Mouse (Mus musculus): Measurements from ENCODE around the gene Prrx2. TPM values are rescaled to one million over a fixed set of nuclear protein-coding genes. Genes with fewer than 3 reads are reported as not detected.
"Not testable (repeated sequence)": the region's sequence is repeated elsewhere in the genome, so short reads cannot be mapped to it uniquely, and the experiment has no call there.

Gene Prrx2
- polyA plus RNA-seq, 1 experiment from 2014 or later, result not detected

DNA sequence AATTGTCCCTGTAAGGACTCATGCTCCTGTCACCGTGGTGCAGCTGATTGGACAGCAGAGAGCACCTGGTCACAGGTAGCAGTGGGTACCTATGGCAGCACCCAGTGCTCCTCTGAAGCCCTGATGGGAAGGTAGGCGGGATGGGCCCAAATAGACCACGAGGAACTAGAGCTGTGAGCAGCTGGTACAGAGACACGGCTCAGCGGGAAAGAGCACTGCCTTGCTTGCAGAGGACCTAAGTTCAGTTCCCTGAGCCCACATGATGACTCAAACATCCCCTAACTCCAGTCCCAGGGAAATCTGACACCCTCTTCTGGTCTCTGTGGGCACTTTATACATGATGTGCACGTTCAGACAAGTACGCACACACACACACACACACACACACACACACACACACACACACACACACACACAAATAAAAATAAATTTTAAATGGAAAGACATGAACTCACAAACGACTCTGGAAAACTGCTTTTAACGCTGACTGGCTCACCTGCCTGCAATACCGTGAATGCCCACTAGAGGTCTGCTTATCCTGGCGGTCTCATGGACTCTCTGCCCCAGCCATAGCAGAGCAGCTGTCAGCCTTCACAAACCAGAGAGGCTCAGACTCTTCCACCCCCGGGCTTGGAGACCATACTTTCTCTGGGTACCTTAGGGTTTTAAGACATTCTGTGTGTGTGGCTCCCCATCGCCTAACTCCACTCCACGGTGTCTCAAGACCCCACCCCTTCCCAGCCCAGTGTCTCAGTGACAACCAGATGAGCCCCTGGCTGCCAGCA is 93.3 kb downstream of the Prrx2 start:
- H3K4me2 ChIP-seq, result peak overlapping the region; percentile 63
- H3K9ac ChIP-seq, result no peak overlapping the region
- peaks cover 30% of the 10 kb centered on the region for H3K4me1 ChIP-seq (replicated peaks)
- no peaks in the 10 kb centered on the region for H3K9me3 ChIP-seq (replicated peaks)
- H3K36me3 ChIP-seq (replicated peaks), result no peaks in the 10 kb centered on the region
- peak; percentile 60; the same call in 1 of the 2 replicates for ATAC-seq (ENCODE audit: insufficient read depth)
- WGBS (ENCODE audit: insufficient replicate concordance), result 20% methylated on average over 14 of the region's 14 CpGs
- H3K27ac ChIP-seq (replicated peaks), result peak overlapping the region; percentile 66
- H3K4me3 ChIP-seq (replicated peaks), result 0 out of 2 replicates have a peak overlapping the region, but pooled peaks have one; percentile 44
- H3K27me3 ChIP-seq, result 0 out of 2 replicates have a peak, but pooled peaks cover 4% of the 10 kb centered on the region

DNA sequence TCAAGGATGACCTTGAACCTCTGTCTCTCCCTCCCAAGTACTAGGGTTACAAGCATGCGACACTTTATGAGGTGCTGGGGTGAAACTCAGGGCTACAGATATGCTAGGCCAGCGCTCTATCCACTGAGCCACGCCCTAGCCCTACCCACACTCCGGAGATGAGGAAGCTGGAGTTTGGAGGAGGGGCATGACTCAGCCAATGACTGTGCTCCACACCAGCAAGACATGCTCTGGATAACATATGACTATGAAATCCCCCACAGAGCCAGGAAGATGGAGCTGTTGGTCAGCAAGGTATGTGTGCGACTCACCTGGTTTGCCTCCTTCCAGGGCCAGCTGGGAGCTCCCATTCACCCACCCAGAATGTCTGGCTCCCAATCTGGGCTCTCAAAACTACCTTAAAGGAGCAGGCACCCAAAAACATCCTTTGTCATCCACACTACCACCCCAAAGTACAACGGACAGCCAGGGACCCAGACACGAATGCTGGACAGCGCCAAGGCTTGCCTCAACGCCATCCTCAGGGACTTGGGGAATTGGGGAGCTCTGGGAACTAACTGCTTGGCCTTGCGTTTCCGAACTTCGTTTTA is 94.2 kb downstream of the Prrx2 start:
- H3K27ac ChIP-seq (replicated peaks), result peak overlapping the region; percentile 66
- peak; percentile 88 for ATAC-seq (ENCODE audit: insufficient read depth)
- no peaks in the 10 kb centered on the region for H3K36me3 ChIP-seq (replicated peaks)
- peak overlapping the region; percentile 63 for H3K4me2 ChIP-seq
- peaks cover 30% of the 10 kb centered on the region for H3K4me1 ChIP-seq (replicated peaks)
- 16% methylated on average over 12 of the region's 12 CpGs for WGBS (ENCODE audit: insufficient replicate concordance)
- peak overlapping the region; percentile 29; the same call in 1 of the 2 replicates for H3K9ac ChIP-seq
- peak overlapping the region; percentile 44 for H3K4me3 ChIP-seq (replicated peaks)
- no peaks in the 10 kb centered on the region for H3K9me3 ChIP-seq (replicated peaks)
- H3K27me3 ChIP-seq, result 0 out of 2 replicates have a peak, but pooled peaks cover 4% of the 10 kb centered on the region

DNA sequence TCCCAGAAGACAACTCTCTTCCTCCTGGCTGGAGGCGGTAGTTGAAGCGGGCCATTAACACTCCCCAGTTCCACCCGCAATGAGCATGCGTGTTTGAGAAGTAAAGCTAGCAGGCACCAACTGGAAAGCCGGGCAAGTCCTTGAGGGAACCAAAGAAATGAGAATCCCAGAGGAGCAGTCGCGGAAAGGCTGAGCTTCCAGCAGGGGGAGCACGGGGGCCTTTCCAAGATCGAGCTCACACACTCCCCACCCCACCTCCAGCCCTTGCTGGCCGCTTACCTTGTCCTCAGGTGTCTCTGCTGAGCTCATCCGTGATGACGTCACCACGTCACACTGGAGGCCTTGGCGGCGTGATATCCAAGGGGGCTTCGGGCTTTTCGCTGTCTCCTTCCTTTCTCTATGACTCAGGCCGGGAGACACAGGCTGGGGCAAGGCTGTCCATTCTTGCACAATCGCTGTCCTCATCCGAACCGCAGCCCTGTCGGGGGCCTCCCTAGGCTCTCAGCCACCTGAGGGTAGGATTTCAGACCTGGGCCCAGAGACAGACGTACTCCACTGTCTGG is 94.8 kb downstream of the Prrx2 start, which contains the start of gene Ptges:
Ptges (minus strand) TSS at position 381 of the 563 bp plus-strand sequence.
- 0 out of 2 replicates have a peak, but pooled peaks cover 4% of the 10 kb centered on the region for H3K27me3 ChIP-seq
- H3K4me3 ChIP-seq (replicated peaks), result peak within 1 kb of the TSS; percentile 44
- peaks cover 30% of the 10 kb centered on the region for H3K4me1 ChIP-seq (replicated peaks)
- peak within 1 kb of the TSS; percentile 66 for H3K27ac ChIP-seq (replicated peaks)
- ATAC-seq (ENCODE audit: insufficient read depth), result peak; percentile 36; the same call in 1 of the 2 replicates
- peak within 1 kb of the TSS; percentile 63 for H3K4me2 ChIP-seq
- no peaks in the 10 kb centered on the region for H3K9me3 ChIP-seq (replicated peaks)
- 5% methylated on average over 23 of the region's 23 CpGs for WGBS (ENCODE audit: insufficient replicate concordance)
- no peaks in the 10 kb centered on the region for H3K36me3 ChIP-seq (replicated peaks)
- peak within 1 kb of the TSS; percentile 29; the same call in 1 of the 2 replicates for H3K9ac ChIP-seq

DNA sequence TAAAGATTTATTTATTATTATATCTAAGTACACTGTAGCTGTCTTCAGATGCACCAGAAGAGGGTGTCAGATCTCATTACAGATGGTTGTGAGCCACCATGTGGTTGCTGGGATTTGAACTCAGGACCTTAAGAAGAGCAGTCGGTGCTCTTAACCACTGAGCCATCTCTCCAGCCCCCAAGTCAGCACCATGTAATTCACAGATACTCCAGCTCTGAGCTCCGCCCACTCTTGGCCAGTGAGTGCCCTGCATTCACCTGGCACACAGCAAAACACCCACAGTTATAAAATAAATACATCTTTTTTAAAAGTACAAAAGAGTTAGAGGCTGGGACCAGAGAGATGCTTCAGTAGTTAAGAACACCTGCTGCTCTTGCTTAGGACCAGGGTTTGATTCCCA is 96.1 kb downstream of the Prrx2 start:
- H3K27me3 ChIP-seq; H3K4me3 ChIP-seq (replicated peaks); H3K27ac ChIP-seq (replicated peaks); H3K9ac ChIP-seq; ATAC-seq (ENCODE audit: insufficient read depth); H3K4me2 ChIP-seq; H3K9me3 ChIP-seq (replicated peaks); H3K36me3 ChIP-seq (replicated peaks): not testable (repeated sequence)
- 66% methylated on average over 2 of the region's 2 CpGs for WGBS (ENCODE audit: insufficient replicate concordance)
- peaks cover 30% of the 10 kb centered on the region for H3K4me1 ChIP-seq (replicated peaks)

Other genes starting within 250 kb of the Prrx2 start
- not detected in 2 replicates for gene Cstad, start 239.9 kb upstream of the Prrx2 start, polyA plus RNA-seq (2015; fragmentation: Nextera tagmentation; extraction: Ambion mirVana)
- not detected in 2 replicates for gene 1700001O22Rik, start 31.3 kb upstream of the Prrx2 start, polyA plus RNA-seq (2015; fragmentation: Nextera tagmentation; extraction: Ambion mirVana)
- gene Ntmt1, start 27.1 kb upstream of the Prrx2 start, polyA plus RNA-seq (2015; fragmentation: Nextera tagmentation; extraction: Ambion mirVana), result 26.0 and 27.5 TPM in 2 replicates
- 30.0 and 35.0 TPM in 2 replicates for gene Asb6, start 4.6 kb upstream of the Prrx2 start, polyA plus RNA-seq (2015; fragmentation: Nextera tagmentation; extraction: Ambion mirVana)
- gene Ptges, start 94.9 kb downstream of the Prrx2 start, polyA plus RNA-seq (2015; fragmentation: Nextera tagmentation; extraction: Ambion mirVana), result 0.29 and 0.33 TPM in 2 replicates
- 14.6 and 16.1 TPM in 2 replicates for gene Tor1b, start 118.0 kb downstream of the Prrx2 start, polyA plus RNA-seq (2015; fragmentation: Nextera tagmentation; extraction: Ambion mirVana)
- 38.9 and 39.3 TPM in 2 replicates for gene Tor1a, start 133.0 kb downstream of the Prrx2 start, polyA plus RNA-seq (2015; fragmentation: Nextera tagmentation; extraction: Ambion mirVana)
- gene BC005624, start 147.2 kb downstream of the Prrx2 start, polyA plus RNA-seq (2015; fragmentation: Nextera tagmentation; extraction: Ambion mirVana), result 23.1 and 24.6 TPM in 2 replicates
- gene Usp20, start 147.3 kb downstream of the Prrx2 start, polyA plus RNA-seq (2015; fragmentation: Nextera tagmentation; extraction: Ambion mirVana), result 4.3 and 4.8 TPM in 2 replicates

Measured in liver, embryonic 15.5 days (tissue).